Mouse (Mus musculus) small intestine, adult 2 months (tissue): Measurements from ENCODE around the gene Kcns1.

Experiments
- CTCF ChIP-seq: fragments of 200-500 bp; IDR thresholded peaks from 2 replicates; pipeline ENCODE4 v1.5.1; 2012; ENCODE audit warnings: low read depth, mild to moderate bottlenecking, control low read depth, inconsistent platforms, low read length, moderate library complexity, mixed read lengths; ENCODE audit not compliant: insufficient replicate concordance, insufficient read length; ENCODE audit errors: extremely low read depth
- POLR2A ChIP-seq: fragments of 200-500 bp; IDR thresholded peaks from 2 replicates; pipeline ENCODE4 v1.6.1; 2012; ENCODE audit warnings: low read depth, mild to moderate bottlenecking, control low read depth, inconsistent platforms, low read length, moderate library complexity

DNA sequence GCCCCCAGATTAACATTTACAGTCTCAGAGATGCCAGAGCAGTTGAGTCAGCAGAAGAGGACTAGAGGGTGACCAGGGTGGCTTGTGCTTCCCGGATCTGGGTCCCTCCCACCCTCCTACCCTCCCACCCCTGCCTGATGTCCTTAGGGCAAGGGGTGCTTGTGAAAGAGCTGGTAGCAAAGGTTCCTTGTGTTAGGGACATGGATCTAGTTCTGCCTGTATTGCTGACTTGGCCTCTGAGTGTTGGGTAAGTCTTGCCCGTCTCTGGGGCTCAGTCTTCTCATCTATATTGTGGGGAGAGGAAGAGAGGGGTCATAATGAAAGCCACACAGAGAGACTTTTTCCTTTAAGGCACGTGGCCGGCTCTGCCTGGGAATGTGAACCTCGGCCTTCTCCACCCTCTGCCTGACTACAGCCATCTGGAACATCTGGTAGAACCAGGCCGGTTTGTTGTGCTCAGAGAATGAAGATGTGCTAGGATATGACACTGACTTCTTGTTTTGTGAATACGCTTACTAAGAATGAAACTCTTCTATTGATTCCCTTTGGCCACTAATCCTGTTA lies 11.9 kb upstream of the Kcns1 start, which contains the start of gene Wfdc5:
- TF ChIP-seq POLR2A (no peak), CTCF (no peak)
